Mouse (Mus musculus): ENCODE measurements at regions not wholly inside any gene's neighbourhood (a gene's known extent, or its start where the extent isn't known, plus 50 kb on each side); places are given as distances from the start of the nearest gene placed in this dataset.
"Not testable (repeated sequence)": the region's sequence is repeated elsewhere in the genome, so short reads cannot be mapped to it uniquely, and the experiment has no call there.

DNA sequence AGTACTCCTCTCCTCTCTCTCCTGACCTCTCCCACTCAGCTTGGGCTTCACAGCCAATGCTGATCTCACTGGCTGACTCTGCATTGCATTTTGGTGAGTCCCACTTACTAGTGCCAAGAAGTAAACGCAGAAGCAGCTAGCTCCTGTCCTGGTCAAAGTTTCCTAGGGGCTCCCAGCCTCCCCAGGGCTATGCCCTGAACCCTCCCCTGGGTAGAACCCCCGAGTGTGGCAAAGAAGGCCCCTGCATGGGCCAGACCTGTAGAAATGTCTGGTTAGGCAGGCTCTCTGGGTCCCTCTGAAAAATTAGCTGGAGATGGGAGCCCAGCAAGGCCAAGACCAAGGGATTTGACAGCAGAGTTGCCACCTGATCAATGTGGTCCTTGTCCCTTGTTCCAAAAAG is 454.3 kb downstream of the Gm10330 start:
- not testable (repeated sequence) for DNase-seq

DNA sequence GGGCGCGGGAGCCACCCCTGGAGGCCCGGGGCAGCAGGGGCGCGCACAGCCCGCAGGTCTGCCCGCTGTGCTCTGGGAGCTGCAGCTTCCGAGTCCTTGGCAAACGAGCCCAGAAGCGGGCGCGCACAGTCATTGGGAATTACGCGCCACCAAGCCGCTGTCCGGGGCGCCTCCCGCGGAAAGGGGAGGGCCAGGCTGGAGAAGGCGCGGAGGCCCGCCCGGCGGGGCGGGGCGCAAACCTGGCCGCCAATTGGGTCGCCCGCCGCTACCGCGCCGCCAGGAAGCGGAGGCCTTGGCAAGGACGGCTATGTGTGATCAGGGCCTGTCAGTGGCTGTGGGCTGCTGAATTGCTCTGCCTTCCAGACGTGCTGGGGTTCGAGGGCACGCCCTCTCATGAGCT is 464.9 kb downstream of the Gm10330 start:
- peak; percentile 9 for DNase-seq
